Mouse (Mus musculus) heart, postnatal 10 days (tissue): Measurements from ENCODE around the gene Gm21800. TPM values are rescaled to one million over a fixed set of nuclear protein-coding genes. Genes with fewer than 3 reads are reported as not detected.
"Not testable (repeated sequence)": the region's sequence is repeated elsewhere in the genome, so short reads cannot be mapped to it uniquely, and the experiment has no call there.

Source experiments
- DNase-seq, 2 experiments: peaks; one replicate each; pipeline ENCODE4 v3.0.0; 2021
- intact Hi-C: fragments of 180-260 bp; cut with DNase I; formaldehyde crosslinking; loops from one replicate; pipeline ENCODE4 v1.15.1; 2025
- total RNA-seq, 2 experiments: library from RNA; stranded (reverse); gene quantifications; 2 replicates each; pipeline ENCODE4 v1.2.3; 2021

The Gm21800 gene
- total RNA-seq, result not detected

GRCm38 (mm10) chrY:41406198-41406597 is at the start of gene Gm21800:
TSS of gene Gm21800 (plus strand) at chrY:41406498.
- intact Hi-C loops, DNase-seq: not testable (repeated sequence)
